Mouse (Mus musculus): Measurements from ENCODE around the gene Dhx58.

The Dhx58 gene

GRCm38 (mm10) chr11:100721776-100722492, 17.9 kb upstream of the Dhx58 start:
- no peak for DNase-seq (ENCODE audit: low read depth, low spot score)

GRCm38 (mm10) chr11:100721254-100721653, 17.2 kb upstream of the Dhx58 start:
- DNase-seq (ENCODE audit: low read depth, low spot score): no peak

- no peak for DNase-seq (ENCODE audit: low read depth, low spot score)
Observed at GRCm38 (mm10) chr11:100720345-100720744, 16.3 kb upstream of the Dhx58 start.

- DNase-seq (ENCODE audit: low read depth, low spot score): no peak
Observed at GRCm38 (mm10) chr11:100719893-100720292, 15.8 kb upstream of the Dhx58 start.

- DNase-seq (ENCODE audit: low read depth, low spot score): no peak
Observed at GRCm38 (mm10) chr11:100719312-100719711, 15.2 kb upstream of the Dhx58 start.

- DNase-seq (ENCODE audit: low read depth, low spot score): no peak
Observed at GRCm38 (mm10) chr11:100718866-100719265, 14.8 kb upstream of the Dhx58 start.

- no peak for DNase-seq (ENCODE audit: low read depth, low spot score)
Observed at GRCm38 (mm10) chr11:100718462-100718861, 14.4 kb upstream of the Dhx58 start.

- DNase-seq (ENCODE audit: low read depth, low spot score): no peak
Observed at GRCm38 (mm10) chr11:100716649-100717048, 12.6 kb upstream of the Dhx58 start.

- no peak for DNase-seq (ENCODE audit: low read depth, low spot score)
Observed at GRCm38 (mm10) chr11:100714948-100715347, 10.9 kb upstream of the Dhx58 start.

GRCm38 (mm10) chr11:100714534-100714915, 10.5 kb upstream of the Dhx58 start:
- no peak for DNase-seq (ENCODE audit: low read depth, low spot score)

- DNase-seq (ENCODE audit: low read depth, low spot score): peak; percentile 71
Observed at GRCm38 (mm10) chr11:100713735-100714533, 9.9 kb upstream of the Dhx58 start, which contains the start of gene Hspb9. Gene Hspb9 (plus strand): TSS chr11:100713850.

GRCm38 (mm10) chr11:100713174-100713573, 9.1 kb upstream of the Dhx58 start:
- DNase-seq (ENCODE audit: low read depth, low spot score): no peak

GRCm38 (mm10) chr11:100711783-100712615, 7.9 kb upstream of the Dhx58 start, which contains the start of gene Kat2a:
Gene Kat2a (minus strand): TSS chr11:100712465.
- DNase-seq (ENCODE audit: low read depth, low spot score): peak; percentile 79

- no peak for DNase-seq (ENCODE audit: low read depth, low spot score)
Observed at GRCm38 (mm10) chr11:100710977-100711376, 6.9 kb upstream of the Dhx58 start.

- DNase-seq (ENCODE audit: low read depth, low spot score): no peak
Observed at GRCm38 (mm10) chr11:100710528-100710927, 6.5 kb upstream of the Dhx58 start.

- DNase-seq (ENCODE audit: low read depth, low spot score): no peak
Observed at GRCm38 (mm10) chr11:100709201-100709810, 5.2 kb upstream of the Dhx58 start.

- DNase-seq (ENCODE audit: low read depth, low spot score): no peak
Observed at GRCm38 (mm10) chr11:100705095-100705747, 1.1 kb upstream of the Dhx58 start.

- no peak for DNase-seq (ENCODE audit: low read depth, low spot score)
Observed at GRCm38 (mm10) chr11:100703366-100703765, 705 bp downstream of the Dhx58 start.

GRCm38 (mm10) chr11:100702906-100703305, 1.2 kb downstream of the Dhx58 start:
- DNase-seq (ENCODE audit: low read depth, low spot score): no peak

GRCm38 (mm10) chr11:100702081-100702851, 1.8 kb downstream of the Dhx58 start:
- DNase-seq (ENCODE audit: low read depth, low spot score): no peak
